Mouse (Mus musculus) layer of hippocampus, postnatal 36 days (tissue): ENCODE measurements around the gene Sufu. TPM values are rescaled to one million over a fixed set of nuclear protein-coding genes. Genes with fewer than 3 reads are reported as not detected.
A peak's percentile ranks its signal among the peaks of the same experiment; 100 is the strongest.

Experiments used
- DNase-seq, 2 experiments: peaks; one replicate each; pipeline ENCODE4 v3.0.0; 2022
- total RNA-seq, 2 experiments: library from RNA; stranded (reverse); gene quantifications; 2 replicates each; pipeline ENCODE4 v1.2.3; 2021

Gene Sufu
- 10 to 100 TPM; 18.3 to 22.6 TPM for total RNA-seq

DNA sequence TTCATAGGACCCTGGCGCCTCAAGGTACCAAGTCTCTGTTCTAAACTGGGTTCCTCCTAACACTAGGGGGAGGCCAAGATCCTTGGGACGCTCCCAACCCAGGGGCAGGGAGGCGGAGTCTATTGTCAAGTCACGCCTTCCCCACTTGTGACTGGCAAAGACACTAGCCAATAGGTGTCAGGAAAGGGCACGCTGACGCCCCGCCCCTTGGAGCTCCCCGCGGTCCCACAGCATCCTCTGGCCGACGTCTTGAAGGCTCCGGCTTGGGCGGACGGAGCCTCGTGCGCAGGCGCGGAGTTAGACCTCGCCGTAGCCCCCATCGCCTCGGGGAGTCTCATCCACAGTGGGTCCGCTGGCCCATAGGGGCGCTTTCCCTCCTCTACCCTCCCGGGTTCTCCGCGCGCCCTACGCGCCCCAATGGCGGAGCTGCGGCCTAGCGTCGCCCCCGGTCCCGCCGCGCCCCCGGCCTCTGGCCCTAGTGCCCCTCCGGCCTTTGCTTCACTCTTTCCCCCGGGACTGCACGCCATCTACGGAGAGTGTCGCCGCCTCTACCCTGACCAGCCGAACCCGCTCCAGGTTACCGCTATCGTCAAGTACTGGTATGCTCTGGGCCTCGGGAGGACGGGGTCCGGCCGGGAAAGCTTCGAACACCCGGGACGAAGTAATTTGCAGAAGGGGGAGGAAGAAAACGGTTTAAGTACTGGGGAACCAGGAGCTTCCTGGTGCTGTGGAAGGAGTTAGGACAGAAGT is at the start of gene Sufu:
TSS of gene Sufu (plus strand) at position 211 of the 750 bp plus-strand sequence.
- peak; percentile 98 for DNase-seq

DNA sequence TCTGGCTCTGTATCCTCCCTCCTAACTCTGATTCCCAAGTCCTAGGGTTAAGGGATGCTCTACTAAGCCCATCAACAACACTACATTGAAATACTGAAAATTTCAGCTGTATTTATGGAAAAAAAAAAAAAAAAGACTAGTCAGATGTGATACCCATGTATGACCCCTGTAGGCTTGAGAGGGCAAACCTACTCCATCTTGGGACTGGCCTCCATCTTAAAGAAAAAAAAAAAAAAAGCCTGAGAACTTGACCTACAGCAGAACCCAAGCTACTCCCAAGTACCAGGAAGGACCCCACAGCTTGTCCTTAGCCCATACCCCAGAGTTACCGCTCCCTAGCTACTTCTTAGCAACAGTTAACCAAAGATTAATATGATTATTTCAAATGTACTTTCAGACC is 49.5 kb upstream of the Sufu start:
- DNase-seq: no peak

DNA sequence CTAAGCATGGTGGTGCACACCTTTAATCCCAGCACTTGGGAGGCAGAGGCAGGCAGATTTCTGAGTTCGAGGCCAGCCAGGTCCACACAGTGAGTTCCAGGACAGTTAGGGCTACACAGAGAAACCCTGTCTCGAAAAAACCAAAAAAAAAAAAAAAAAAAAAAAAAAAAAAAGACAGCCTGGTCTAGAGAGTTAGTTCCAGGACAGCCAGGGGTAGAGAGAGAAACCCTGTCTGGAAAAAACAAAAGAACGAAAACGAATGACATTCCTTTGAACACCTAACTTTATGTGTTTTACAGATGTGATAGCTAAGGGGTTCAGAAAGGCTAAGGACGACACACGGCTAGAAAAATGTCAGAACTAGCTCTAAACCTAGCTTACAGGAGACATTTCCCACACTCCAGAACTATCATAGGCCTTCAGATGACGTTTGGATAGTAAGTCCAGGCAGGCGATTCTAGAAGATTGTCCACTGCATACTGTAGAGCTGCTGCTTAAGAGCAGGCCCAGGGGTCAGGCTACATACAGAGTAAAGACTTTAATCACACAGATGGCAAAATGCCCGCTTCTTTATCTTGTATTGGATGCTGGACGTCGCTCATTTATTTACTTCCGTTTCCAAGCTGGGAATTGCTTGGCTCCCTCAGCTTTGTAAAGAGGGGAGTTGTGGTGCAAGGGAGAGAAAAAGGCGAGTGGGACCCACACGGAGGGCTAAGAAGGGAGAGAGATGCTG is 48.6 kb upstream of the Sufu start:
- DNase-seq: no peak

DNA sequence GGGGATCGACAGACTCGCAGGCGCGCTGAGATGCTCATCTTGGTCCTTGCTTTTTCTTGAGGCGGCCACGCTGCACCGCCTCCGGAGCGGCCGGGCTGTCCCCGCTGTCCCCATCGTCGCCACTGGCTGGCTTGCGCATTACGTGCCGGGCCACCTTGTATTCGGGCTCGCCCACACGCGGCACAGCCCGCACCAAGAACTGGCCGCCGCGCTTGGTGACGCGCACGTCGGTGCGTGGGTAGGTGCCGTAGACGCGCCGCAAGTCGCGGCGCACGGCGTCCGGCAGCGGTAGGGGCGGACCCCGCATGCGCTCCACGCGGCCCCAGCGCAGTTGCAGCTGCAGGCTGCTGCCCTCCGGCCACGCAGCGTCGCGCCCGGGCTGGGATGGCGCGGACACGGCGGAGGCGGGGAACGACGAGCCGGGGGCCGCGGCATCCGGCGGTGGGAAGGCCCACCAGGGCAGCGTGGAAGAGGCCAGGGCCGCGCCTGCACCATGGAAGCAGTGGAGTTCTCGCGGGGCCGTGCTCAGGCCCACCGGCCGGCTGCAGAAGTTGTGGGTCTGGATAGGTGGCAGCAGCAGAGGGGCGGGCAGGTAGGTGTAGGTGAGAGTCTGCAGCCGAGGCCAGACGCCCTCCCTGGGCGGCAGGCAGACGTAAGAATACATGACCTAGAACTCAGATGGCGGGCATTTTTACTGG is 47.8 kb upstream of the Sufu start:
- peak; percentile 87 to 89 for DNase-seq

DNA sequence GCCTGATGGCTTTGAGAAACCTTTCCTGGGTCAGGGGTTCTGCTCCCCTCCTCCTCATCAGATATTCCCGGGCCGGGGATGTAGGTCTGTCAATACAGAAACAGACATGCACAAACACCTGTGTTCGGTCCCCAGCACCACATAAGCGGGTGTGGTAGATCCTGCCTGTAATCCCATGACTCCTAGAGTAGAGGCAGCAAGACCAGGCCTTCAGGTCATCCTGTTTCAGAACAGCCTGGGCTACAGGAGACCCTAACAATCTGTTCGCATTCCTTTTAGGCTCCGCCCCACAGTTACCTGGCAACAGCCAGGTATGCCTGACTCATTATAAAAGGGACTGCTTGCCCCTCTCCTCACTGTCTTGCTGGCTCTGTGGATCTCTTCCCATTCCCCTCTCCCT is 47.1 kb upstream of the Sufu start:
- no peak for DNase-seq

DNA sequence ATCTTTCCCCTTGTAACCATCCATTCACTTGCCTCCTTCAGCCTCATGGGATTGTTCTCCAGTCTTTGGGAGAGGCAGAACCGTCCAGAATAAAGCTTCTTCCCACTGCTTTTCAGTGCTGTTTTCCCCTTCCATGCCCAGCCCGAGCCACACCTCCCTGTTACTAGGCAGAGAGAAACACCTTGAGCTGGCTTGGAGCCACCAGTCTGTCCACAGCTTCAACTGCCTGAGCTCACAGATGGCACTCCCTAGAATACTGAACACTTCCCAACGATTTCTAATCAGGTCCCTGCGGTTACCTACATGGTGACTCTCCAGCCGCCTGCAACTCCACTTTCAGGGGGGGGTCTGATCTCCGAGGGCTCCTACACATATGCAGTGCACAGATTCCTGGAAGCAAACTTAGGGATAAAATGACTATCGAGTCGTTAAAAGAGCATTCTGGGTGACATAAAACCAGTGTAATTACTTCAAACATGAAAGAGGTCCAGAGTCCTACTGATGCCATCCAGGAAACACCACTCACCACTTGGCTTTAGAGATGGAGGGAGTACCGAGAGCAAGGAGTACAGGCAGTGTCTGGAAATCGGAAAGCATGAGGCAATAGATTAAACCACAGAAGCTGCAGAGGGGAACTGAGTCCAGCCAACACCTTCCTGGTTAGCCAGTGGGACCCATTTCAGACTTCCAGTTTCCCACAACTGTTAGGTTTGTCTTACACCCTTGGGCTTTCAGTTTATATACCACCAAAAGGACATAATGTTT is 46.3 kb upstream of the Sufu start, which contains the start of gene 2310034G01Rik:
TSS of gene 2310034G01Rik (minus strand) at position 135 of the 765 bp plus-strand sequence.
- no peak for DNase-seq

DNA sequence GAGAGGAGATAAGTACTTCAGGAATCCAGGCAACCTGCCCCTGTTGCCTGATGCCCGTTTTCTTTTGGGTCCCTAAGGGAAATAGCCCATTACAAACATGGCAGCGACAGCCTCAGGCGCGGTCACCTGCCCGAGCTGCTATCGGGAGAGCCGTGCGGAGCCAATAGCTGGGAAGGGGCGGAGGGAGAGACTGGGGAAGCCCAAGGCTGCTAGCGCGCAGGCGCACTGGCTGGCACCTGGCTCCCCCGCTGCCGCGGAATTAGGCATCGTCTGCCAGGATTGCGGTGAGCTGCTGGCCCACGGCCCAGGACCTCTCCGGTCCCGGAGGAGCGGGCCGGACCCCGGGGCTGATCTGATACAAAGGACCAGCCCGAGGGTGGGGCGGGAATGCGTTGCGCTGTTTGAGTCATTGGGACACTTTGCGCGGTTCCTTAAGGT is 40.0 kb upstream of the Sufu start:
- DNase-seq: peak; percentile 88 to 90

DNA sequence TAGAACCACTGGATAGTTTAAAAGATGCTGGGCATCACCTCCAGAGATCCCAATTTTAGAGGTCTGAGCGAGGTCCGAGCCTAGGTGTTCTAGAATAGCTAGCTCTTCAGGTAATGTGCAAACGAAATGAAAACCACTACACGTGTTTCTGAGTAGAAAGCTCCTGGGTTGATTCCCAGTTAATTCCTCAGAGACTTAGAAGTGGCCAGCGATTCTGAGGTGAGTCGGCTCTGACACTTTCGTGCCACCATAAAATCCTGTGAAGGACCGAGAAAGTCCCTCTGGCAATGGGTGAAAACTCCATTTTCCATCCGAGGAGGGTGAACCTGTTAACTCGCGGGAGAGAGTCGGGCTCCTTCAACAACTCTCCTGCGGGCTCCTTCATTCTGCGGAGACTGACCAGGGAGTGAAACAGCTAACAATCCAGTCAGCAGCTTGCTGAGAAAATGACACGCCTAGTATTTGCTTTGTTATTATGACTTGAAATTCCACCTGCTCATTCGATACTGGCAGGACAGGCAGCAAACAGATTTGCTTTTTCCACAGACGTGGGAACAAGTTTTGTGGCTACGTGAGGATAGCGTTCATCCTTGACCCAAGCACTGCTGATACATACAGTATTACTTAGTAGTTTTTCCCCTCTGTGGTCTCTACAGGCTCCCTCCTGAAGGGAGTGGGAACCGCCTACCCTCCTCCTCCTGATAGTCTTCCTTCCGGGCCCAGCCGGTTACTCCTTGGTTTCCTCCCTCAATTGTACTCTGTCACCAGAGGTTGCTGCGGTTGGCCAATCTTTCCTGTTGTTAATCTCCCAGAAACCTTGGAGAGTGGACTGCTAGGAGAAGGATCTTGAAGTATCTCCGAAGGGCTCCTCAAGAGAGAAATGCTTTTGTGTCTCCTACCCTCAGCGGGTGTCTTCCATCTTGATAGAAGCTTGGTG is 39.1 kb upstream of the Sufu start:
- no peak for DNase-seq

DNA sequence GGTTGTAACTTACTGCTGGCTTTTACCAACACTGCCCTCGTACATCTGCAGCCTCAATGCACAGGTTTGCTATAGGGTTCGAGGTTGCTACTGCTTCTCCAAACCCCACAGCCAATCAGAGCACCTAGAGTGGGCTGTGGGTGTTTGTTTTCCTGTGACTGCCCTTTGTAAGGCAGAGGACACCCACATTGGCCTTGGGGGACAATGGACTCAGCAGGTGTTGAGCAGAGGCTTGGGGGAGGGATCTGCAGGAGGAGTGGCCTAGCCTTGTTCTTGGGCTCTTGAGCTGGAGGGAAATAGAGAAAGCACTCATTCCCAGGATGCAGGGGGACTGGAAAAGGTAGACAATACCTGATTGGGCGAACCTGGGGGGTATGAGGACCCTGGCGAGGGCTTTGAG is 38.3 kb upstream of the Sufu start:
- DNase-seq: no peak

DNA sequence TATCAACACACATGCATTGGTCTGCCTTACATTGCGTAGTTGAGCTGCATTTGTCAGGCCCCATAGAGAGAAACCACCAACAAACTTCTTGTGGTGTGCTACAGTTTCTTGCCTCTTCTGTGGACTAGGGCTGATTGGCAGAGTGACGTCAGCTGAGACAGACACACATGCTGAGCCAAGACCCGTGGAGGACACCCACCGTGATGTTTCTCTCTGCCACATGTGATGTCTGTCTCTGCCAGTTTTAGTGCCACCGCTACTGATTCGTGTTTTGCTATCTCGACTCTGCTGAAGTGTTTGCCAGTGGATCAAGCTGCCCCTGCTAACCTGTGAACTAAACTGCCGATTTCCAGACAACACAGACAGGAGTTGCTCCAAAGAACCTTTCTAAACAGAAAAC is 34.6 kb upstream of the Sufu start:
- no peak for DNase-seq

DNA sequence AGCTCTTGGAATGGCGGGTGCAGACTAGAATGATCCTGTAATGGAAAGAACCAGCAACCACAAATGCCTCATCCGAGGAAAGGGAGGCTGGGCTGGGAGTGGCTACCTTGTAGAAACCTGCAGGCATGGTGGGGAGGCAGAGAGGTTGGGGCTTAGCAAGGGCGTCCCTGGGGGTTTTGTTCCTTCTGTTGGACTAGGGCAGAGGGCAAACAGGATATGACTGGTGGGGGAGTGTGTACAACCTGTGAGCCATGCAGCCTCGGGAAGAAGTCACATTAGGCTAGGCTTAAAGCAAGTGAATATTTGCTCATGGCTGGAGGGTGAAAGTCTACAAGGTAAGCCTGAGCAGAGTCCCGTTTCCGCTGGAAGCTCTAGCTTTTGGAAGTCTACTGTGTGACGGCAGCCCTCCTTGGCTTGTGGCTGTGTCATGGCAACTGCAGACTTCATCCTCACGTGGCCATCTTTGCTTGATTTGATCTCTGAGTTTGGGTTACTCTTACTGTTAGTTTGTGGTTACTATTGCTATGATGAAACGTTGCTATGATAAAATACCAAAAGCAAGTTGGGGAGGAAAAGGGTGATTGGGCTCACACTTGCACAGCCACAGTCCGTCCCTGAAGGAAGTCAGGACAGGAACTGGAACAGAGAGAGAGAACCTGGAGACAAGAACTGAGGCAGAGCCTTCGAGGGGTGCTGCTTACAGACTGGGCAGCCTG is 33.2 kb upstream of the Sufu start:
- no peak for DNase-seq

DNA sequence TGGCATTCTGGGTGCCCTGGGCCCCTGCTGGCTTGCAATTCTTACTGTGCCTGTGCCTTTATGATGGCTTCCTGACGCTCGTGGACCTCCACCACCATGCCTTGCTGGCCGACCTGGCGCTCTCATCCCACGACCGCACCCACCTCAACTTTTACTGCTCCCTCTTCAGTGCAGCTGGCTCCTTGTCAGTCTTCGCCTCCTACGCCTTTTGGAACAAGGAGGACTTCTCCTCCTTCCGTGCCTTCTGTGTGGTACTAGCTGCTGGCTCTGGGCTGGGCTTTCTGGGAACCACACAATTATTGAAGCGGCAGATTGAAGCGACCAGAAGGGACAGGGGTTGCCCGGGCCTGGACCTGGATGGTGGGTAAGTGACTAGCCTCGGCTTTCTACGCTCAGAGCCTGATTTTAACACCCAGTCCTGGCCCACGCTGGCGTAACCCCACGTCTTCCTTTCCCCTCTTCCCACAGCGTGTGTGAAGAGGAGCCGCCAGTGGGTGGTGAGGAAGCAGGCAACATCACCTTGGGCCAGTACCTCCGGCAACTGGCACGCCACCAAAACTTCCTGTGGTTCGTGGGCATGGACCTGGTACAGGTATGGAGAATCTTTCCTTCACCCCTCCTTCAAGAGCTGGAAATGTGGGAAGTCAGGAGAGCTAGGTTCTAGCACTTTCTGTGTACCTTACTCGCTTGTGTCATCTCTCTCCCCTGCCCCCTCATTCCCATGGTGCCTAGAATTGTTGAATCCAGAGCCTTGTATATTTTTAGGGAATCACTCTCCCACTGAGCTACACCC is 28.7 kb upstream of the Sufu start:
- peak in 1 of 2 experiments; percentile 23 for DNase-seq

DNA sequence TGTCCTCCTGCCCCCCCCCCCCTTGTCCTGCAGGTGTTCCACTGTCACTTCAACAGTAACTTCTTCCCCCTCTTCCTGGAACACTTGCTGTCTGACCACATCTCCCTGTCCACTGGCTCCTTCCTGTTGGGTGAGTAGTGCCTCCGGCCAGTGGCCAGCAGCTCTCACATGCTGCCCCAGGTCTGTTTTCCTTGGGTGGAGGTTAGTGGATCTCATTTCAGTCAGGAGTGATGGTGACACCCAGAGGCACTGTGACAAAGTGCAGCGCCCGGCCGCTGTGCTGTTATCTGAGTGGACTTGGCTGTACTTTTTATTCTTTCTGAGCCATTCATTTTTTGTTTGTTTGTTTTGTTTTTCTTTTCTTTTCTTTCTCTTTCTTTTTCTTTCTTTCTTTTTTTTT is 27.5 kb upstream of the Sufu start:
- DNase-seq: peak in 1 of 2 experiments; percentile 50

DNA sequence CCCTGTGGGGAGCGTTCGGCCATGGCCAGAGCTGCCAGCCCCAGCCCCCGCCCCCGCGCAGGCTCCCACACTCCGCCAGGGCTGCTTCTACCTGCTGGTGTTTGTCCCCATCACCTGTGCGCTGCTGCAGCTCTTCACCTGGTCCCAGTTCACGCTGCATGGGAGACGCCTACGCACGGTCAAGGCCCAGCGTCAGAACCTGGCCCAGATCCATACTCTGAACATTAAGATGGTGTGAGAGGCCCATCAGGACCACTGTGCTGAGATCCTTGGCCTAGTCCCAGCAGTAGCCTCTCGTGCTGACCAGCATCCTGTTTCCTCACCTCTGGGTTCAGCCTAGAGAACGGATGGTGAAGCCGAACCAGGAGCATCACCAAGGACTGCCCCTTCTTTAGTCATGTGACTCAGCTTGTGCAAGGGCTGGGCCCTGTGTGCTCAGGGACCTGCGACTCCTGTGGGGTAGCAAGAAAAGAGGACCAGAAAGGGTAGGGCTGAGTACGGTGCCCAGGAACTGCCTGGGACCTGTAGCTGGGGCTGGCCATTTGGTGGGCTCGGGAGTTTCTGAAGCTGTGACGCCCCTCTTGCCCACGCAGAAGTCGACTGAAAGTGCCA is 22.1 kb upstream of the Sufu start:
- no peak for DNase-seq

DNA sequence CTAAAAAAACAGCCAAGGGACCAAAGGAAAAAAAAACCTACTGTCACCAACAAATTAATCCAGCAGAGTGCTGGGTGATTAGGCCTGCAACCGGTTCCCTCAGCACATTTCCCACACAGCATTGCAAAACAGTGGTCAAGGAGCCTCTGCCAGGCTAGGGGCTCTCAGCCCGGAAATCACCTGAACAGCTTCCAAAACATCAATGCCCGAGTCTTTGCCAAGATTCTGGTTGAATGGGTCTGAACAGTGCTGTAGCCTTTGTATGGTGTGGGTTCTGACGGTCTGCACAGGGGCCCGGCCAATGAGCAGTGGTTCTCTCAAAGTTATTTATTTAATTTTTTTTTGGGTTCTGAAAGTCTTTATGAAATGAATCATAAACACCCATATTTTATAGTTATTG is 21.2 kb upstream of the Sufu start:
- peak; percentile 46 to 56 for DNase-seq

DNA sequence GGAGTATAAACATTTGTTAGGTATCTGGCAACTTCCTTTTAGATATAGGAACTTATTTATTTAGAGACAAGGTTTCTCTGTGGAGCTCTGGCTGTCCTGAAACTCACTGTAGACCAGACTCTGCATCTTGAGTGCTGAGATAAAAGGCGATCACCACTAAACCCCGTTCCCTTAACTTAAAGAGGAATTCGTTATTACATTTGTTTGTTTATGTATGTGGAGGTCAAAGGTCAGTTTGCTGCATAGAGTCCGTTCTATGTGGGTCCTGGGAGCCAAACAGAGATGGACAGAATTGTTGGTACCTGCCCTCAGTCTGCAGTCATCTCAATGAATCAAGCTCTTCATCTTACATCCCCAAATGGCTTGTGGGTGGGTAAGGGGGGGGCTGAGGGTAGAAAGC is 20.8 kb upstream of the Sufu start:
- DNase-seq: no peak

DNA sequence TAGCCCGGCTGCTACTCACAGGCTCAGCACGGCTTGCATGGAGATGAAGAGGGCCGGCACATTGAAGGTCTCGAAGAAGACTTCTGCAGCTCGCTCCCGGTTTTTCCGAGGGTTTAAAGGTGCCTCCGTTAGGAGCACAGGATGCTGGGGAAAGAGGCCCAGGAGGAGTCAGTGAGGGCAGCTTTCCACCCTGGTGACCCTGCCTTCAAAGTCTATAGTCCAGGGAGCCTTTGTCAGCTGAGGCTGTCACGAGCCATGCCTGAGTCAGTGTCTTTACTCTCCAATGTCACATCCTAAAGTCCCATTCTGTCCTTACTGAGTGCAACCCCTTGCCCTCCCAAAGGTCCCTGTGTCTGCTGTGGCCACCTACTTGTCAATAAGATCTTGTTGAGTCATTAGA is 14.4 kb upstream of the Sufu start:
- no peak for DNase-seq

DNA sequence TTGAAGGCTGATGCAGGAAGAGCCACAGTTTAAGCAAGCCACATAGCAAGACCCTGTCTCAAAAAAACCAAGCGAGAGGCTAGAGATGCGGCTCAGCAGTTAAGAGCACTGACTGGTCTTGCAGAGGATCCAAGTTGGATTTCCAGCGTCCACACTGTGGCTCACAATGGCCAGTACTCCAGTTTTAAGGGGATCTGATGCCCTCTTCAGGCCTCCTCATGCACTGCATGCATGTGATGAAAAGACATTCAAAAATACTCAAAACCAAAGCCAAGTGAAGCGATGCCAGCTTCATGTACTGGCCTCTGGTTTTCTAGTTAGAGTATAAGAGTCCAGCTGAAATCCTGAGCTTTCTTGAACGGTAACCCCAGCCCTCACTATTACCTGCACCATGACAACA is 6.8 kb upstream of the Sufu start:
- no peak for DNase-seq

DNA sequence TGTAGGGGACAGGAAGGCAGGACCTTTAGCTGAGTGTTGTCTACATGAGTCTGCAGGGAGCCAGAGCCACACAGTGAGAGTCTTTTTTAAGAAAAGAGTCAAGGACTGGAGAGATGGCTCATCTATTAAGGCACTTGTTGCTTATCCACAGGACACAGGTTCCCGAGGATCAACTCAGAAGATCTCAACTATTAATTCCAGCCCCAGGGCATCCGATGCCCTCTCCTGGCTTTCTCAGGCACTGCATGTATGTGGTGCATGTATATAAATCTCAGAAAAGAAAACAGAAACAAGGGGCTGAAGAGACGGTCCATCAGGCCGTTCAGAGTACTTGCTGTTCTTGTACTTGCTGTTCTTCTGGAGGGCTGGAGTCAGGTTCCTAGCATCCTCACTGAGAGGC is 4.7 kb upstream of the Sufu start:
- DNase-seq: no peak
